Mouse (Mus musculus) embryo, embryonic 10.5 days (tissue): Measurements from ENCODE around the gene Mthfsd.
A peak's percentile ranks its signal among the peaks of the same experiment; 100 is the strongest.

ENCODE experiments used
- DNase-seq: peaks from one replicate; pipeline ENCODE4 v3.0.0-alpha.2; 2015; ENCODE audit warnings: low spot score

The Mthfsd gene

DNA sequence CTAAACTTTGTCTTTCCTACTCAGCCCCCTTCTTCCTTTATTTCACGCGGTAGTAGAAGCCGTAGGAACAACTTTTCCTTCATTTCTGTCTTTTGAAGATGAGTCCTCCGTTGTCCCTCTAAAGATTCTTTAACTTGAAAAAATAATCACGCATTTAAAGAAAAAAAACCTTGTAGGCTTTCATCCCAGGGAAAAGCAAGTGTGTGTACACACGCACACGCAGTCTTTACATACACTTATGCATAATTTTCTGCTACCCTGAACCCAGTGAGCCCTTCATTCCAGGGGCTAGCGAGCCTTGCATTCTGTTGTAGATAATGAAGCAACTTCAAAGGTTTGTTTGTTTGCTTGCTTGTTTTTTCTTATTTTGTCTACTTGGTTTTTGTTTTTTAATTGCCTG is 19.9 kb downstream of the Mthfsd start:
- peak; percentile 44 for DNase-seq

- DNase-seq = peak; percentile 46
Observed at GRCm38 (mm10) chr8:121086004-121086900, 21.9 kb downstream of the Mthfsd start.

GRCm38 (mm10) chr8:121085561-121085960 is 22.6 kb downstream of the Mthfsd start:
- no peak for DNase-seq

- DNase-seq = peak; percentile 26
Observed at GRCm38 (mm10) chr8:121085011-121085410, 23.2 kb downstream of the Mthfsd start.

DNA sequence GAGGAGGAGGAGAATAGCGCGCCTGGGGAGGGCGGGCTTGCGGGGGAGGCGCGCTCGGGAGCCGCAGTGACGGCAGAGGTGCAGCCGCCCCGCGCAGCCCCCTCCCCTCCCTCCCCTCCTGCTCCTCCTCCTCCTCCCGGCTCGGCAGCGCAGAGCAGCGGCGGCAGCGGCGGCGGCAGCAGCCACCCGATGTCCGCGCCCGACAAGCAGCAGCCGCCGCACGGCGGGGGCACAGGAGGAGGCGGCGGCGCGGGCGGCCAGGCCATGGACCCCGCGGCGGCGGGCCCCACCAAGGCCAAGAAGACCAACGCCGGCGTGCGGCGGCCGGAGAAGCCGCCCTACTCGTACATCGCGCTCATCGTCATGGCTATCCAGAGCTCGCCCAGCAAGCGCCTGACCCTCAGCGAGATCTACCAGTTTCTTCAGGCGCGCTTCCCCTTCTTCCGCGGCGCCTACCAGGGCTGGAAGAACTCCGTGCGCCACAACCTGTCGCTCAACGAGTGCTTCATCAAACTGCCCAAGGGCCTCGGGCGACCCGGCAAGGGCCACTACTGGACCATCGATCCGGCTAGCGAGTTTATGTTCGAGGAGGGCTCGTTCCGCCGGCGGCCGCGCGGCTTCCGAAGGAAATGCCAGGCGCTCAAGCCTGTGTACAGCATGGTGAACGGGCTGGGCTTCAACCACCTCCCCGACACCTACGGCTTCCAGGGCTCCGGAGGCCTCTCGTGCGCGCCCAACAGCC is 23.8 kb downstream of the Mthfsd start, which contains the start of gene Foxf1:
Foxf1 (plus strand) TSS at position 177 of the 742 bp plus-strand sequence.
- DNase-seq = peak; percentile 66

- DNase-seq = no peak
Observed at GRCm38 (mm10) chr8:121083936-121084209, 24.3 kb downstream of the Mthfsd start.

DNA sequence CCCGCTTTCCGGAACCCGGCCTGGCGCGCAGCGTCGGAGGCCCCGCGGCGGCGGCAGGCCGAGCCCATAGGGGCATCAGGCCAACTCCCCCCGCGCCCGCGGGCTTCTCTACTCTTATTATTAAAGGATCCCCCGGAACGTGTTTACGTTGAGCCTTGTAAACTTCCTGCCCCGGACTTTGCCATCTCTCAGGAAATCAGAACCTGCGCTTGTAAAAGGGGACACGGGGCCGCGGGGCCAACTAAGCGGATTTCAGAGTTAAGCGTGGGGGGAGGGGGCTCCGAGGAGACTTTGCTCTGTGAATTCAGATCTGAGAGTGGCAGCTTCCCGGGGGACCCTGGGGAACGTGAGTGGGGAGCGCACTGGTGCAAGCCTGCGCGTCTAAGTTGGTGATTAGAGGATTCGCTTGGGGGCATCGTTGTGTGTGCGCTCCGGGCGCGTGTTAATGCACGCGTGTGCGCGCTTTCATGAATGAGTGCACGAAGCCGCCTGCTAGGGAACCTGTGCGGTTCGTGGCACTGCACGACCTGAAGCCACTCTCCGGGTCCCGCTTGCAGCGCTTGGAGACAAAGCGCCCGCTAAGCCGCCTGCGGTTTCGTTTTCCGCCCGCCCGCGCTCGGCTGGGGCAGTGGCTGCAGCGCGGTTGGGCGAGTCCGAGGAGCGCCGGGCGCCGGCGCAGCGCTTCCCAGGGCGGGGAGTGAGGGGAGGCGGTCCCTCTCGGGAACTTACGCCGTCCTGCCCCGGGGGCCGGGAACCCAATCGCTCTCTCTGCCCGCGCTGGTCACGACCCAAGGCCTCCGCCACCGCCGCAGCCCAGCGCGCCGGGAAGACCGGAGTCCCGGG is 24.9 kb downstream of the Mthfsd start:
- DNase-seq = peak; percentile 77

DNA sequence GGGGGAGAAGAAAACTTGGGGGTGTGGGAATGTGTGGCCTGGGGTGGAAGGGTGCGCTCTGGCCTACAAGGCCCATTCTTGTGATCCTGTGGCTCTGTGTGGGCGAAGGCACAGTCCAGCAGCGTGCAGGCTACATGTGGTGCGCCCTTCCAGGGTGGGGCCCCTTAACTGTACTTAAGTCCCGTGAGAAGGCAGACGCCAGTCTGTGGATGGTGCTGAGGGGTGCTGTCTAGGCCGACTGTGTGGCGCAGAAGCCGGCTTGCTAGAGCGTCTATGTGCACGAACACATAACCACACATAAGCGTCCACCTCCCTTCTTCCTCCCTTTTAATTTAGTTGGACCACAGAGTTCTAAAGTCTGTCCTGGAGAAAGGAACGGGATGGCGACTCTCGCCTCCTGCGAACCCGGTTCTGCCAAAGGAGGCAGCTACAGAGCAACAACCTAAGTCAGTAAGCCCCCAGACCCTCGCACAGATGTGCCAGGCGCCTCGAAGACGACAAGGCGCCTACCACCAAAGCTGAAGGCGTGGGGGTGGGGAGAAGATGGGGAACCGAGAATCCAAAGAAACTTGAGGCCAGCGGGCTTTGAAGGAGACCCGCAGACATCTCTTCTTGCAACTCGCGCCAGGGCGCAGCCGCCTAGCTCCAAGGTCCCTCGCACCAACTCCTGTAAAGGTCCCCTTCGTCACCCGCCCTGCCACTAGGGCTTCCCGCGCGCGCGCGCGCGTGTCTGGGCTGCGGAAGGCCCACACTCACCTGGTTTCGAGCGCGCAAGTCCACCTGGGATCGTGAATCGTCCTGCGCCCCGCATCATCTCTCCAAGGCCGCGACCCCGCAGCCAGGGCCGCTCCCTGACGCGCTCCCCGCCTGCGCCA is 25.7 kb downstream of the Mthfsd start:
- peak; percentile 42 for DNase-seq

DNA sequence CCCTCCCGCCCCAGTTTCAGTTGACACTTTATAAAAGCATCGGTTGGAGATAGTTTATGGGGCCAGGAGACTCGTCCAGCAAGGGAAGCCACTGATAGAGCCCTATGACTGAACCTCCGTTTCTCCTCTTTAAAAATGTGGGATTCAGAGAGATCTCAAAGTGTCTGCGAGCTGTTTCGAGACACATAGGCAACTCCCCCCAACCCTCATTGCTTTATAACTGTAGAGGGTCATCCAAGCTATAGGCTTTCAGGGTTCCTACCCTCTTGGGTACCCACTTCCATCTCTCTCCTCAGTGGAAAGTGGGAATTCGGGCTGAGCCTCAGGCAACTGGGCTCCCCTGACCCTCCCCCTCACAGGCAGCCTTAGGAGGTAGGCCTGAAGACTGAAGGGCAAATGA is 26.8 kb downstream of the Mthfsd start:
- peak; percentile 28 for DNase-seq

- DNase-seq = peak; percentile 50
Observed at GRCm38 (mm10) chr8:121080361-121081090, 27.7 kb downstream of the Mthfsd start.

GRCm38 (mm10) chr8:121079944-121080343 is 28.2 kb downstream of the Mthfsd start:
- DNase-seq = peak; percentile 47

DNA sequence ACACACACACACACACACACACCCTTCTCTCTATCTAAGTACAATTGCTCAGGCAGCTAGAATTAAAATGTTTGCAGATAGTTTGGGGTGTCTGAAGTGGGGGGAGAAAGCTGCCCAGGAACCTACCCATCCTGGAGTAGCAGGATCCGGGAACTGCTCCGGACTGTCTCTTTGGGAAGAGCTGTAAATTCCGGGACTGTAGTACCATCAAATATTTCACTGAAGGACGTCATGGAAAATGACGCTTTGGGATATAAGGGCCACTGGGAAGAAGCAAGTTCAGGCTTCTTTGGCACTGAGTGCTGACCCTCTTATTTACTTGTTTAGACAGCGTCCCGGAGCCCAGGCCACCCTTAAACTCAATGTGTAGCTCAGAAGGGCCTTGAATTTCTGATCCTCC is 29.0 kb downstream of the Mthfsd start:
- no peak for DNase-seq

- DNase-seq = peak; percentile 15
Observed at GRCm38 (mm10) chr8:121078721-121079120, 29.5 kb downstream of the Mthfsd start.

- peak; percentile 10 for DNase-seq
Observed at GRCm38 (mm10) chr8:121076555-121076954, 31.6 kb downstream of the Mthfsd start.

- DNase-seq = no peak
Observed at GRCm38 (mm10) chr8:121075936-121076335, 32.3 kb downstream of the Mthfsd start.

- peak; percentile 56 for DNase-seq
Observed at GRCm38 (mm10) chr8:121074848-121075145, 33.4 kb downstream of the Mthfsd start.

DNA sequence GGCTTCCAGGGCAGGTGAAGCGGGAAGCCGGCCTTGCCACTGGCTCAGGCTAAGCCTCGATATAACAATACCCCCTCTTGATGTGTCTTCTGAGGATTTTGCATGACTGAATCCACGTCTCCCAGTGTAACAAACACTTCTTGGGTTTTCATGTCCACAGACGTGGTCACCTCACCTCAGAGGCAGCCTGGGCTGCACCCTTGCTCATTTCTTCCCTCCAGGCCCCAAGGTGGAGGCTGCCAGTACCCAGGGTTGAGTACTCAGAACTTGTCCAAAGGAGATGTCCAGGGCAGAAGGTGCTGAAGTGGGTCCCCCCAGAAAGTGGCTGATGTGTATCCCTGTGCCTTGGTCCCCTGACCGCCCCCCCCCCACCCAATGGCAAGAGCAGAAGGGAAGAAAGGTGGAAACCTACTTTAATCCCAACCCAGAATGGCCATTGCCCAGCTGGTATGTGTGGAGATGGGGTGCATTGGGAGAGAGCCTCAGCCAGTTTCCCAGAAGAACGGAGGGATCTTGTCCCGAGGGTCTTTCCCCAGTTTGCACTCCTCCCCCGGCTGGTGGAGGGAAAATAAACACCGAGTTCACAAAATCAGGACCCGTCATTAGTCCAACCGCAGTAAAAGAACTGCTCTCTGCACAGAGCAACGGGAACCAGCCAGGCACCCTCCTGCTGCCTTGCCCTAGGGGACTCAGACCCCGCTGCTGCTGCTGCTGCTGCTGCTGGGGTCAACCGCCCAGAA is 33.9 kb downstream of the Mthfsd start:
- DNase-seq = peak; percentile 43

GRCm38 (mm10) chr8:121073174-121074107 is 34.8 kb downstream of the Mthfsd start:
- peak; percentile 40 for DNase-seq
